Mouse (Mus musculus) thymus, adult 2 months (tissue): ENCODE results near the gene Atp2b2.

Source experiments
- CTCF ChIP-seq: fragments of 200-500 bp; IDR thresholded peaks from 2 replicates; pipeline ENCODE4 v1.5.1; 2012; ENCODE audit warnings: mild to moderate bottlenecking, control low read depth, low read length, moderate library complexity, borderline replicate concordance; ENCODE audit not compliant: control insufficient read depth, poor library complexity, insufficient read depth; ENCODE audit errors: extremely low read depth
- POLR2A ChIP-seq: fragments of 200-500 bp; IDR thresholded peaks from 2 replicates; pipeline ENCODE4 v1.6.1; 2012; ENCODE audit warnings: mild to moderate bottlenecking, low read length, control low read depth, moderate library complexity; ENCODE audit not compliant: control insufficient read depth, poor library complexity, insufficient read depth; ENCODE audit errors: extremely low read depth

DNA sequence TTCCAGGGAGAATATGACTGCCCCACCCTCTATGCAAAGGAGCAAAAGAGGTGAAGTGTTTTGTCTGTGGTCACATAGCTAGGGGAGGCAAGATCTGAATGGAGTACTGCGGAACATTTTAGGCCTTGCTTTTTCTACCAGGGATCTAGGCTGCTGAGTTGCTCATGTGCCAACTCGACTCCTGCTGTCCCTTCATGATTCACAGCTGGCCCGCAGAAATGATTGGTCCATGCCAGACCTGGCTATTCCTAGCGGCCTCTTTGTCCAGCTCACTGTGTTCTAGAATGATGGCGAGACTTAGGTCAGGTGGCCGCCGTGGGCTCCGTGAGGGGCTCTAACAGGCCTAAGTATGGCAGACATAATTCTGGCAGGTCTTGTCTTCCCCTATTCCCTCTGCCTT lies 103.0 kb downstream of the Atp2b2 start:
- TF ChIP-seq CTCF, result no peak
- no peak for TF ChIP-seq POLR2A
